Mouse (Mus musculus): ENCODE measurements around the gene Rab6b.

The Rab6b gene

GRCm38 (mm10) chr9:103205786-103206185 is 94.2 kb downstream of the Rab6b start:
- no peak for DNase-seq (ENCODE audit: low read depth, low spot score)

- peak; percentile 88 for DNase-seq (ENCODE audit: low read depth, low spot score)
Measured at GRCm38 (mm10) chr9:103207846-103208245, 96.3 kb downstream of the Rab6b start.

- DNase-seq (ENCODE audit: low read depth, low spot score) = no peak
Measured at GRCm38 (mm10) chr9:103208802-103209423, 97.3 kb downstream of the Rab6b start.

- DNase-seq (ENCODE audit: low read depth, low spot score) = peak; percentile 88
Measured at GRCm38 (mm10) chr9:103212654-103213420, 101.2 kb downstream of the Rab6b start.

- DNase-seq (ENCODE audit: low read depth, low spot score) = peak; percentile 18
Measured at GRCm38 (mm10) chr9:103213631-103214030, 102.0 kb downstream of the Rab6b start.

- DNase-seq (ENCODE audit: low read depth, low spot score) = peak; percentile 63
Measured at GRCm38 (mm10) chr9:103214281-103214680, 102.7 kb downstream of the Rab6b start.

GRCm38 (mm10) chr9:103224721-103225120 is 113.1 kb downstream of the Rab6b start:
- DNase-seq (ENCODE audit: low read depth, low spot score) = no peak

GRCm38 (mm10) chr9:103225464-103225863 is 113.9 kb downstream of the Rab6b start:
- DNase-seq (ENCODE audit: low read depth, low spot score) = peak; percentile 63

GRCm38 (mm10) chr9:103226806-103227205 is 115.2 kb downstream of the Rab6b start:
- DNase-seq (ENCODE audit: low read depth, low spot score) = no peak

GRCm38 (mm10) chr9:103227760-103228159 is 116.2 kb downstream of the Rab6b start:
- no peak for DNase-seq (ENCODE audit: low read depth, low spot score)

GRCm38 (mm10) chr9:103228370-103229003 is 116.9 kb downstream of the Rab6b start:
- DNase-seq (ENCODE audit: low read depth, low spot score) = no peak

- DNase-seq (ENCODE audit: low read depth, low spot score) = no peak
Measured at GRCm38 (mm10) chr9:103229037-103229867, 117.7 kb downstream of the Rab6b start.

GRCm38 (mm10) chr9:103230151-103230951 is 118.8 kb downstream of the Rab6b start, which contains the start of the genes Gm20425 and Trf:
TSS of gene Gm20425 (minus strand) at chr9:103230307.
TSS of gene Trf (minus strand) at chr9:103230444.
- no peak for DNase-seq (ENCODE audit: low read depth, low spot score)

- no peak for DNase-seq (ENCODE audit: low read depth, low spot score)
Measured at GRCm38 (mm10) chr9:103232232-103233005, 120.8 kb downstream of the Rab6b start.

- no peak for DNase-seq (ENCODE audit: low read depth, low spot score)
Measured at GRCm38 (mm10) chr9:103233006-103233395, 121.4 kb downstream of the Rab6b start.

GRCm38 (mm10) chr9:103234059-103234458 is 122.5 kb downstream of the Rab6b start:
- DNase-seq (ENCODE audit: low read depth, low spot score) = no peak

GRCm38 (mm10) chr9:103234565-103235165 is 123.1 kb downstream of the Rab6b start:
- DNase-seq (ENCODE audit: low read depth, low spot score) = no peak
